Mouse (Mus musculus): ENCODE results near the gene Atp6ap1l.
A peak's percentile ranks its signal among the peaks of the same experiment; 100 is the strongest.

The Atp6ap1l gene

DNA sequence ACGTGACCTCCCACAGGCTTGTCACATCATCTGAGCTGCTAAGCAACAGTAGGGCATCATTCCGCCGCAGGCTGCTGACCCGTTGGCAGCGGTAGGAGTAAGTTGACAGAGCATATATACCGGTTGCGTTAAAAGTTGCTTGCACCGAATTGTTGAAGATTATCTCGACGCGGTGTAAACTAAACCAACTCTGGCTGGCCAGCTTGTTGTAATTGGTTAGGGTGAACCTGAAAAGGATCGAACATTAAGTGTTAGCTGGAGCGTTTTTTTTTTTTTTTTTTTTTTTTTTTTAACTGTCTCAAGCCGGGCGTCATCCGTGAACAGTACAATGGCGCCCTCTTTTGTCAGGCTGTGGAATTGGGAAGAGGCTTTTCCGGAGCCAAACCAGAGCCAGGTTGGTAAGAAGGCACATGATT, 18.6 kb downstream of the Atp6ap1l start:
- DNase-seq (ENCODE audit: low spot score in 2 of 2), result peak; percentile 66 to 84

DNA sequence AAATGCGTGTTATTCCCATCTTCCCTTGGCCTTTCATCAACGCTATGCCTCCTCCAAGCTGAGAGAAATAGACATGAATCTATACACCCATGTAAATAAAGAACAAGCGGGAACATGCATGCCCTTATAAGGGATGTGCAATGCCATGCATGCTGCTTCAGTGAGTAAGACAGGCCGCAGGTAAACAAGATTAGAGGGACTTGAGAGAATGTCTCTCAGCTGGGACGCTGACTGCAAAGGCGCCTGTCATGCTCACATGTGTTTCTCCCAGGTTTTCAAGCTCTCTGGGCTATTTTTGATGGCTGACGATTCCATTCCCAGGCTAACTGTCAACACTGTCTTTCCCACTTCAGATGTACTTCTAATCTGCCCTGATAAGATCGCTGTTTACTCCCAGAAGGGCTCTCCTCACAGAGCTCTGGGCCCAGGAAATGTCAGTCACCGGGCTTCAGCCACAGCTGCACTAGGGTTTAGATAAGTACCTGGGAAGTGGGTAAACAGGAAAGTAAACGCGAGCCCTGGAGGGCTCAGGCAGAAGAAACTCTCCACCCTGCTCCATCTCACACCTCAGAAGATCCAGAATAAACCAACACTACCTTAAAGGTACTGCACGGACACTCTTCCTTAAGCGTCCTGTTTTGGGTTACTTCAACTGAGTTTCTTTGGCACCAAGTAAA, 19.2 kb downstream of the Atp6ap1l start:
- DNase-seq (ENCODE audit: low spot score in 2 of 2), result no peak

DNA sequence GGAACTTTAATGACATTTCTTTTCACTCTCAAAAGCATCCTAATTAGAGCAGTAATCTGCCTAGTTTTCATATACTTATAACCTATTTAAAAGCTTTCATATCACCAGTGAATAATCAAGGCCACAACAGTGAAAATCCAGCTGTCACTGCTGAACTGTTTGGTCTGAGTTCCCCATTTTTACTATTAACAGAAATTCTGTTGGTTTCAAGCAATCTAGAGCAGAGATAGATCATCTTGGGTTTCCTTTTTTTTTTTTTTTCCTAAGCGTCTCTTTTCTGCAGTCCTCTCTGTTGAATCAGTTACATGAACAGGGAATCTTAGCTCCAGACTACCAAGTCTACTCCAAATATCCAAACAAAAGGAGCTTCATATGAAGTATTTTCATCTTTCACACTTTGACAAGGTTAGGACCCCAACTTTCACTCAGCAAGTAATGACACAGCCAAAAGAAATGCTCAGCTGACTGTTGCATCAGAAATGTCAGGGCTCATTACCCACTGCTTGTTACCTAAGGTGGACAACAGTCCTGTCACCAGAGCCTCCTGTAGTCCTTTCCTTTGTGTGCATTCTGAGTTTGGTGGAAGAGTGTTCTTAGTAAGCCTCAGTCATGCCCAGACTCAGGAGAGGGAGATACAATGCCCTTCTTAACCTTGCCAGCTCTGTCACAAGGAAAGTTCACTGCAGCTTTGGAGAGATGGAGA, 23.3 kb downstream of the Atp6ap1l start:
- no peak for DNase-seq (ENCODE audit: low spot score in 2 of 2)

DNA sequence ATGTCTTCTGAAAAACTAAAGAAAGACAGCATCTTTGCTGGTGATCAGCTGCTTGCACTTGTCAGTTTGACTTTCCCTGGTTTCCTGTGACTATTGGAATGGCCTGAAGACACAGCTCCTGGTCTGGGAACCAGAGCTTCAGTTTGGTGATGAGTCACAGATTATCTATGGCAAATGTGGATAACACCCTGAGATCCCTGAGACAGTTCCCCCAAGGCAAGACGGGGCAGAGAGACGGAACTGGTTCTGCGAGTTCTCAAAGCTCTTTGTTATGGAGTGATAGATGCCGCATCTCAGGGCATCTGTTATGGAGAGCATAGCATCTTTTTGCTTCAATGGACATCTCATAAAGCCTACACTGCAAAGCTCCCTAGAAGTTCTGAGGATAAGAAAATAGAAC, 33.6 kb downstream of the Atp6ap1l start:
- DNase-seq (ENCODE audit: low spot score in 2 of 2), result no peak

DNA sequence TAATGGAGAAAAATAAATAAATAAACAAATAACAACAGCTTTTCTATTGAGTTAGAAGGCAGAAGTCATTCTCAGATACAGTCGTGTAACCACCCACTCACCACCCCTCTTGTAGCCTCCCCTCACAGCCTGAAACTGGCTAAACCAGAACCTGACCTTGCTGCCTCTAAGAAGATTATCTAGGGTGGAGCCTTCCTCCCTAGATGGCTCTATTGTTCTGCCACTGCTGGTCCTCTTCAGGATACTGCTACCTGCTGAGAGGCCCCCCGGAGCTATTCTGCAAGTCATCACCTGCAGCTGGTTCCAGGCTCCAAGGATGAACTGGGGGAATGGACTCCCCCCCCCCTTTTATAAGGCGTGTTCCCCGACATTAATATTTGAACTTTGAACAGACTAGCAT, 36.0 kb downstream of the Atp6ap1l start:
- no peak for DNase-seq (ENCODE audit: low spot score in 2 of 2)

DNA sequence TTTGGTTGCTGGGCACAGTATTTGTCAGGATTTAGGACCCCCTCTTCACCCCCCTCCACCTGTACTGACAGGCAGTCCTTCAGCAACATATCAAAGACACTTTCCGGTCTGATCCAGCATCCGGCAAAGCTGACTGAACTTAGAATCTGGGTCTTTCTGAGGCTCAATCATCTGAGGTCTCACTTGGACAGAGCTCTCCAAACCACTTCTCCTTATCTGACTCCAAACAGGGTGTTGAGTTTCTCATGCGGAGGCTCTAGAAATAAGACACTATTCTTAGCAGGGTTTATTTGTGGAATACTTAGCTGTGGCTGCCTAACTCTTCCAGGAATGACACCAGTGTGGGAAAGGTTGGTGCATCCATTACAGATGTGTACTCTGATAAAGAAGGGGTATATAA, 43.0 kb downstream of the Atp6ap1l start:
- no peak for DNase-seq (ENCODE audit: low spot score in 2 of 2)

DNA sequence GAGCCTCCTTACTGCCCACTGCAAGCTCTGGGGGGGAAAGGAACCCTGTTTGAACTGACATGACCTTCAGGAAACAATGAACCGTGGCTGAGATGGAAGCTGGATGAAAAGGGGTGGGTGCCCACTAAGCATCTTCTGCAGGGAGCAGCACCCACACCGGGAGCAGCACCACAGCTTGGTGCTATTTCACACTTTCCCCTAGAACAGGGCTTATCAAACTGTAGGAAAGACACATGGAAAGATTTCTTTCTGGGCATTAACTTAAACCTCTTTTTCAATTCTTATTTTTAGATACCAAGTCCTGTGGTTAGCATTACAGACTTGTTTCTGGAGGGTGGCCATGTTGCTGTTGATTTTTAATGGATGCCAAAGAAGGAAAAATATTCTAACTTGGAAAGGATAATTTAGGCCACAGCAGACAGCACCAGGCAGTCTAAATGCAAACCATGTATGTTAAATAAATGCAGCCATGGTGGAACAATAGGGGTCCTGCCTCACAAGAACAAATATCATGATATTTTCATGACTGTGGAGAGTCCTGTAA, 44.2 kb downstream of the Atp6ap1l start:
- no peak for DNase-seq (ENCODE audit: low spot score in 2 of 2)

DNA sequence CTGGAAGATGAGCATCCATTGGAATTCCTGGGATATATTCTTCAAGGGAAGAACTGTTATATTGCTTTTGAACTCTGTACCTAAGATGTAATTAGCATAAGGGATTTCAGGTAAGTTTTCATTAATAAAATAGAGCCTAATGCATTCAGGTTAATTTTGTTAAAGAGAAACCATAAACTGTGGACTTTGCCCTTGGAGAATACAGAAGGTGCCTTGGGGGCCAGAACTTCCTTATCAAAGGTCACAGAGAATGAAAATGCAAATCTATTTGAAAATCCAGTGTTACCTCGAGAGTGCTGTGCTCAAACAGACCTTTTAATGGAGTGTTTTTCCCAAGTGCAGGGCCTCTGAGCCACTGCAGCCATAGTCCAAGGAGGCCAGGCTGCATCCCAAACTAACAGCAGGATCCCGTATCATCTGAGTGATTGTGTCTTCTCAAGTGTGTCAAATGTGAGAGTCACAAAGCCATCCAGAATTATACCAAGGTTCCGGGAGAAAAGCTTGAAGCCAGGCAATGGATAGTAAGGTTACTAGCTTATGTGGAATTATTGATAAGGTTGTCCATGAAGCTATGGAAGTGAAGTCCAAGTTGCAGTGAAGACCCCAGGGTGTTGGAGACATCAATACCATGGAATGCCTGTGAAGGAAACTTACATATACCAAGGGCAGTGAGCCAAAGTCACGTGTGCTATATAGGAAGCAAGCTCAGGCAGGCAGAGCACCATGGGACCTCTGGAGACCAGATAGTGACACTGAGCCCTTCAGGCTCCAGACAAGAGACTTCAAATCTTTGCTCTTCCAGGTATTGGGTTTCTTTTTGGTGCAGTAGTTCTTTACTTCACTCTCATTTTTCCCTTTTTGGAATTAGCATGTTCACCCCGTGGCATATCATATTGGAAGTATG, 52.2 kb downstream of the Atp6ap1l start:
- DNase-seq (ENCODE audit: low spot score in 2 of 2), result no peak

DNA sequence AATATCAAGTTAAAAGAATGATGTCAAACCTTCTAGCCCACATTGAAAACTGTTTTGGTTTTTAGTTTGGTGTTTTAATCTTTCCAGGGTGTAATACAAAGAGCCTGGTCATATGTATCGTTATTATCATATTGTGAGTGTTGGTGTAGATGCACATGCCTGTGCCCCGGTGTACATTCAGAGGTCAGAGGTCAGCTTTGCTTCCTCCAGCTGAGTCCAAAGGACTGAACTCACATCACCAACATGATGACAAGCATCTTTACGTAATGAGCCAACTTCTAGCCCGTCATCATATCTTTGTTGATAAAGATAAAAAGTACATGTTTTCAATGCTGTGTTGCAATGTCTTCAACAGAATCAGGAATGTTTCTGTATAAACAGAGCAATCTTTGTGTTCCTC, 53.4 kb downstream of the Atp6ap1l start:
- DNase-seq (ENCODE audit: low spot score in 2 of 2), result no peak

DNA sequence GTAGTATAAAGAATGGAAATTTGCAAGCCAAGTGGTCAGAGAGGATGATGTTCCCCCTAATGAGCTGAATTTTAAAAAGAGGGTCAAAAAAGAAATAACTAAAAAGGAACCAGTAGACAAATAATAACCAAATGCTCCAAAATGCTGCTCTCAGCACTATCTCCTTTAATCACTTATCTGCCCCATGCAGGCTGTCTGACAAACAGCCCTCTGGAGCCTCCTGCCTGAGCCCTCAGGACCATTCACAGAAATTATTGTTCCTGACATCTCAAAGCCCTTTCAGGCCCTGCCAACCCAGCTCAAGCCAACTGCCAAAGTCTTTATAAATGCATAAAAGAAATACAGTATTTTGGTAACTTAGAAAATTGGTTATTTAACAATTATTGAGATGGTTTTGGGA, 61.0 kb downstream of the Atp6ap1l start:
- DNase-seq (ENCODE audit: low spot score in 2 of 2), result no peak

DNA sequence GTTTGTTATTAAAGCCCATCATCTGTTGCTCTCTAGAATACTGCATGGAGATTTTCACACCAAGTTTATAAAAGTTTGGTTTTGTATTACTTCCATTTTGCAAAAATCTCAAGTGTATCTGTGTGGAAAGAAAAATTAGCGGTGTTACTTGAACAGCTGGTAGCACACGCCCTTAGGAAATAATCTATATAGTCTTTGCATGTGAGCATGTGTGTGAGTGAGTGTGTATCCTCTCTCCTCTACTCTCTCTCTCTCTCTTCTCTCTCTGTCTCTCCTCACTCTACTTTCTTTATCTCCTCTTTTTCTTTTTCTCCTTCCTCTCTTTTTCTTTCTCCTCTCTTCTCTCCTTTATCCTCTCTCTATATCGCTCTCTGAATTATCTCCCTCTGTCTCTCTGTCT, 61.7 kb downstream of the Atp6ap1l start:
- DNase-seq (ENCODE audit: low spot score in 2 of 2), result no peak

DNA sequence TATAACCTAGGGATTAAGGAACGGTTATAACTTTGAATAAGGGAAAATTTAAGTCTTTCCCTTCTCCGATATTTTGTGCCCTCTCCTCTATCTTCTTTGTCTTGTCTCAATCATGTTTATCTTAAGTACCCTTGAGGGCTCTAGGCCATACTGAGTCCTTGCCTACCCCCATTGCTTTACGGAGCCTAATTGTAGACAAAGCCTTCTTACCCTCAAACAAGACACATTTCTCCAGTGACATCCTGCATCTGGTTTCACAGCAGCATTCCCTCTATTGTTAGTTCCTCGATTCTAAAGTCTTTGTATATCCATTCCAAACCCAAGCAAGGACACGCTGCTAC, 64.0 kb downstream of the Atp6ap1l start:
- no peak for DNase-seq (ENCODE audit: low spot score in 2 of 2)

DNA sequence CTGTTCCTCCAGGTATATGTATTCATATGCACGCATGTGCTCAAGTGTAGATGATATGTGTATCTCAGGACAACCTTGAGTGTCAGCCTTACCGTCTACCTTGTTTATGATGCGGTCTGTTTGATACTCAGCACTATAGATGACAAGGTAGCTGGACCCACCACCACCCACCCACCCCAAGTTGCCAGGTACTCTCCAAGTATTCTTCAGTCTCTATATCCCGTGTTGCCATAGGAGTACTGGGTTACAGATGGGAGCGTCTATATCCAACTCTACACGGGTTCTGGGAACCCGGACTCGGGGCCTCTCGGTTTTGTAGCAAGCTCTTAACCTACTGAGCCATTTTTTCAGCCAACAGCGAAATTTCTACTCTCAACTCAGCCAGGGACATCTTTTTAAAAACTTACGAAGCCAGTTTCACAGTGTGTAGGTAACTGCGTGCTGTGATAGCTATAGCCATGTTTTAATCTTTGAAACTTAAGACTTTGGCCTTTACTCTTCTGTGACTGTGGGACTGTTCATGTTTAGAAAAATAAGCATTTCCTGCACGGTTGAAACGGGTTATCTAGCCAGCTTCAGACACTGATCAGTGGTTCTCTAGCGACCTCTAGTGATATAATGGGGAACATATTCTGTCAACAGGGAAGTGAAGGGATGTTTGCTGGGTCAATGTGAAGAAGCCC, 64.5 kb downstream of the Atp6ap1l start:
- peak in 1 of 2 experiments; percentile 27 for DNase-seq (ENCODE audit: low spot score in 2 of 2)

DNA sequence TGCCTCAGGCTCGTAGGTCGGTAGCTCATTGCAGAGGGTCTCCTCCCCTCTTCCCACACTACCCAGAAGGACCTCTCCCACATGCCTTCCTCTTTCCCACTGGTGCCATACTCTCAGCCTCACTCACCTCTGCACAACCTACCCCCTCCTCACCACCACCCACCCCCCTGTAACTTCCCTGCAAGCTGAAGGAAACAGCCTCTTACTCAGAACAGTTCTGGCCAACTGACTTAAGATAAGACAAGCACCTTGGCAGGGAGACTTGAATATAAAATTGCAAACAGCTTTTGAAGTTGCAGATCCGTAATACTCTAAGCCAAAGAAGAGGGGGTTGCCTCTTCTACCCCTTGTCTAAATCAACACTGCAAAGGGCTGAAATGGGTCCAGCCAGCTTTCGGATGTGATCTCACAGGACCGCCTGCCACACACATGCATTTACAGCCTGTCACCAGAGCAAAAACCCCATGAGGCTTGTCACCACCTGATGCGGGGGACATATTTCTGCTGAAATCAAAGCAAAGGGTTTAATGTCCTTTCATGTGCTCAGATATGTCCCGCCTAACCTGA, 71.4 kb downstream of the Atp6ap1l start:
- DNase-seq (ENCODE audit: low spot score in 2 of 2), result no peak

All from cerebellum, postnatal 4 days (tissue).